Mouse (Mus musculus): ENCODE data around the gene Aldh16a1.
A peak's percentile ranks its signal among the peaks of the same experiment; 100 is the strongest.

- TF ChIP-seq CTCF (IDR thresholded peaks at IDR 0.05) (no peak), EP300 (IDR thresholded peaks at IDR 0.05) (peak; percentile 66)
Observed at GRCm38 (mm10) chr7:45124224-45125143, 29.9 kb downstream of the Aldh16a1 start, which contains the start of gene Rps11.
